Mouse (Mus musculus): Measurements from ENCODE around the gene Gjb1. TPM values are rescaled to one million over a fixed set of nuclear protein-coding genes. Genes with fewer than 3 reads are reported as not detected.

The Gjb1 gene
- polyA plus RNA-seq, 1 experiment, result not detected

GRCm38 (mm10) chrX:101388866-101389537 lies 12.8 kb downstream of the Gjb1 start:
- Histone ChIP-seq H3K4me3 (ENCODE audit: insufficient read depth, low read length) (no peak overlapping the region), H3K27ac (ENCODE audit: insufficient read depth, low read depth, low read length) (no peak overlapping the region), H3K4me1 (ENCODE audit: control insufficient read depth, insufficient read depth, low read length) (no peaks in the 10 kb centered on the region)
- TF ChIP-seq POLR2A (IDR thresholded peaks at IDR 0.05; ENCODE audit: borderline replicate concordance, low read depth, low read length) (no peak), CTCF (IDR thresholded peaks at IDR 0.05; ENCODE audit: low read depth, low read length) (no peak)

- no peak overlapping the region for H3K27ac ChIP-seq (ENCODE audit: insufficient read depth, low read depth, low read length)
- no peak for TF ChIP-seq CTCF (IDR thresholded peaks at IDR 0.05; ENCODE audit: low read depth, low read length)
- TF ChIP-seq POLR2A (IDR thresholded peaks at IDR 0.05; ENCODE audit: borderline replicate concordance, low read depth, low read length), result no peak
- H3K4me3 ChIP-seq (ENCODE audit: insufficient read depth, low read length), result no peak overlapping the region
- H3K4me1 ChIP-seq (ENCODE audit: control insufficient read depth, insufficient read depth, low read length), result no peaks in the 10 kb centered on the region
Measured at GRCm38 (mm10) chrX:101394341-101394740, 18.2 kb downstream of the Gjb1 start.

GRCm38 (mm10) chrX:101396459-101396858 lies 20.3 kb downstream of the Gjb1 start:
- TF ChIP-seq POLR2A (IDR thresholded peaks at IDR 0.05; ENCODE audit: borderline replicate concordance, low read depth, low read length) (no peak), CTCF (IDR thresholded peaks at IDR 0.05; ENCODE audit: low read depth, low read length) (no peak)
- Histone ChIP-seq H3K27ac (ENCODE audit: insufficient read depth, low read depth, low read length) (no peak overlapping the region), H3K4me3 (ENCODE audit: insufficient read depth, low read length) (no peak overlapping the region), H3K4me1 (ENCODE audit: control insufficient read depth, insufficient read depth, low read length) (no peaks in the 10 kb centered on the region)

GRCm38 (mm10) chrX:101418946-101419724 lies 43.0 kb downstream of the Gjb1 start:
- H3K4me1 ChIP-seq (ENCODE audit: control insufficient read depth, insufficient read depth, low read length), result peaks cover 16% of the 10 kb centered on the region
- H3K27ac ChIP-seq (ENCODE audit: insufficient read depth, low read depth, low read length), result peak overlapping the region; percentile 36; the same call in 1 of the 2 replicates
- TF ChIP-seq POLR2A (IDR thresholded peaks at IDR 0.05; ENCODE audit: borderline replicate concordance, low read depth, low read length) (no peak), CTCF (IDR thresholded peaks at IDR 0.05; ENCODE audit: low read depth, low read length) (no peak)
- H3K4me3 ChIP-seq (ENCODE audit: insufficient read depth, low read length), result peak overlapping the region; percentile 91

GRCm38 (mm10) chrX:101419725-101420699 lies 43.8 kb downstream of the Gjb1 start:
- H3K4me1 ChIP-seq (ENCODE audit: control insufficient read depth, insufficient read depth, low read length), result peaks cover 16% of the 10 kb centered on the region
- H3K4me3 ChIP-seq (ENCODE audit: insufficient read depth, low read length), result peak overlapping the region; percentile 91
- peak overlapping the region; percentile 36; the same call in 1 of the 2 replicates for H3K27ac ChIP-seq (ENCODE audit: insufficient read depth, low read depth, low read length)
- TF ChIP-seq POLR2A (IDR thresholded peaks at IDR 0.05; ENCODE audit: borderline replicate concordance, low read depth, low read length) (no peak), CTCF (IDR thresholded peaks at IDR 0.05; ENCODE audit: low read depth, low read length) (no peak)

- TF ChIP-seq POLR2A (IDR thresholded peaks at IDR 0.05; ENCODE audit: borderline replicate concordance, low read depth, low read length) (no peak), CTCF (IDR thresholded peaks at IDR 0.05; ENCODE audit: low read depth, low read length) (no peak)
- peak within 1 kb of the TSS; percentile 91 for H3K4me3 ChIP-seq (ENCODE audit: insufficient read depth, low read length)
- no peak within 1 kb of the TSS for H3K27ac ChIP-seq (ENCODE audit: insufficient read depth, low read depth, low read length)
- H3K4me1 ChIP-seq (ENCODE audit: control insufficient read depth, insufficient read depth, low read length), result peaks cover 16% of the 10 kb centered on the region
Measured at GRCm38 (mm10) chrX:101420700-101421095, 44.5 kb downstream of the Gjb1 start, which contains the start of gene Zmym3. Gene Zmym3 (minus strand): TSS chrX:101420849.

- TF ChIP-seq CTCF (IDR thresholded peaks at IDR 0.05; ENCODE audit: low read depth, low read length) (no peak), POLR2A (IDR thresholded peaks at IDR 0.05; ENCODE audit: borderline replicate concordance, low read depth, low read length) (no peak)
- H3K4me3 ChIP-seq (ENCODE audit: insufficient read depth, low read length), result no peak overlapping the region
- H3K4me1 ChIP-seq (ENCODE audit: control insufficient read depth, insufficient read depth, low read length), result peaks cover 4% of the 10 kb centered on the region; the same call in 1 of the 2 replicates
- H3K27ac ChIP-seq (ENCODE audit: insufficient read depth, low read depth, low read length), result no peak overlapping the region
Measured at GRCm38 (mm10) chrX:101423462-101423861, 47.3 kb downstream of the Gjb1 start.

- Histone ChIP-seq H3K4me1 (ENCODE audit: control insufficient read depth, insufficient read depth, low read length) (peaks cover 9% of the 10 kb centered on the region), H3K4me3 (ENCODE audit: insufficient read depth, low read length) (no peak overlapping the region), H3K27ac (ENCODE audit: insufficient read depth, low read depth, low read length) (peak overlapping the region; percentile 36; the same call in 1 of the 2 replicates)
- TF ChIP-seq CTCF (IDR thresholded peaks at IDR 0.05; ENCODE audit: low read depth, low read length) (0 out of 2 replicates have a peak, but pooled peaks have one; percentile 23), POLR2A (IDR thresholded peaks at IDR 0.05; ENCODE audit: borderline replicate concordance, low read depth, low read length) (no peak)
Measured at GRCm38 (mm10) chrX:101427774-101428173, 51.6 kb downstream of the Gjb1 start.

- TF ChIP-seq POLR2A (IDR thresholded peaks at IDR 0.05; ENCODE audit: borderline replicate concordance, low read depth, low read length), result no peak
- TF ChIP-seq CTCF (IDR thresholded peaks at IDR 0.05; ENCODE audit: low read depth, low read length), result no peak
- Histone ChIP-seq H3K4me1 (ENCODE audit: control insufficient read depth, insufficient read depth, low read length) (peaks cover 6% of the 10 kb centered on the region), H3K27ac (ENCODE audit: insufficient read depth, low read depth, low read length) (peak overlapping the region; percentile 96), H3K4me3 (ENCODE audit: insufficient read depth, low read length) (peak overlapping the region; percentile 98)
Measured at GRCm38 (mm10) chrX:101428785-101429141, 52.6 kb downstream of the Gjb1 start.
